Comparison of ENCODE assay signal across 22 mouse cellular contexts in genomic region chr6:117542431-117542830, GRCm38 (mm10).
"Had no signal": no experiment of that assay in that cellular context is flagged by ENCODE, and none has a peak within 500 bp of the region (broad histone marks: within the 10 kb centered on the region; RNA-seq: fewer than 3 reads in every experiment).

No protein-coding gene starts in this region.

- DNase-seq: gastrocnemius, postnatal 25 days; heart, postnatal 14 days; heart, postnatal 4 days; kidney, adult 18-20 months; kidney, adult 8-10 months; kidney, postnatal 10 days; kidney, postnatal 25 days; kidney, postnatal 4 days; liver; liver, embryonic 13.5 days; liver, postnatal 0 days had no signal

- H3K9me3 ChIP-seq: heart, embryonic 13.5 days; heart, embryonic 15.5 days; hindbrain, embryonic 12.5 days; intestine, embryonic 15.5 days; limb, embryonic 10.5 days; limb, embryonic 12.5 days; liver, embryonic 13.5 days; liver, embryonic 15.5 days had no signal

- H3K27me3 ChIP-seq: hindbrain, embryonic 12.5 days; intestine, embryonic 15.5 days; limb, embryonic 12.5 days; liver, embryonic 13.5 days; liver, embryonic 15.5 days had no signal

- H3K27ac ChIP-seq: heart, embryonic 13.5 days; heart, embryonic 15.5 days; hindbrain, embryonic 10.5 days; hindbrain, embryonic 12.5 days; hindbrain, embryonic 14.5 days; intestine, embryonic 15.5 days; layer of hippocampus, adult 2 months; left cerebral cortex, adult 2 months; limb, embryonic 10.5 days; limb, embryonic 12.5 days; liver, embryonic 13.5 days; liver, embryonic 15.5 days had no signal

- H3K36me3 ChIP-seq: heart, embryonic 13.5 days; heart, embryonic 15.5 days; hindbrain, embryonic 10.5 days; hindbrain, embryonic 12.5 days; intestine, embryonic 15.5 days; limb, embryonic 10.5 days; limb, embryonic 12.5 days; liver, embryonic 13.5 days; liver, embryonic 15.5 days had no signal

- H3K4me1 ChIP-seq: heart, embryonic 15.5 days; hindbrain, embryonic 10.5 days; hindbrain, embryonic 12.5 days; intestine, embryonic 15.5 days; limb, embryonic 10.5 days; limb, embryonic 12.5 days; liver, embryonic 13.5 days; liver, embryonic 15.5 days had no signal

- H3K4me3 ChIP-seq: heart, embryonic 13.5 days; heart, embryonic 15.5 days; hindbrain, embryonic 10.5 days; hindbrain, embryonic 12.5 days; intestine, embryonic 15.5 days; layer of hippocampus, adult 2 months; left cerebral cortex, adult 2 months; limb, embryonic 10.5 days; limb, embryonic 12.5 days; liver, embryonic 13.5 days; liver, embryonic 15.5 days had no signal
